Mouse (Mus musculus) monocyte, adult 5-6 weeks (primary cell): ENCODE data around the gene Gm13694. TPM values are rescaled to one million over a fixed set of nuclear protein-coding genes. Genes with fewer than 3 reads are reported as not detected.
A peak's percentile ranks its signal among the peaks of the same experiment; 100 is the strongest.
"Not testable (repeated sequence)": the region's sequence is repeated elsewhere in the genome, so short reads cannot be mapped to it uniquely, and the experiment has no call there.

ENCODE experiments used
- ATAC-seq: fragments of 153-309, 156-312 bp; replicated peaks from 2 replicates; pipeline ENCODE4 v1.8.0; 2017; ENCODE audit warnings: mild to moderate bottlenecking; ENCODE audit not compliant: low TSS enrichment, insufficient number of reproducible peaks, severe bottlenecking, poor library complexity, low FRiP score
- total RNA-seq: library from RNA; stranded (forward); fragments of 200-1000, 200-491, 200-594 nt; gene quantifications from 3 replicates; pipeline ENCODE4 v1.2.3, GENCODE M21; 2017

The Gm13694 gene
- total RNA-seq: not detected in 3 replicates

DNA sequence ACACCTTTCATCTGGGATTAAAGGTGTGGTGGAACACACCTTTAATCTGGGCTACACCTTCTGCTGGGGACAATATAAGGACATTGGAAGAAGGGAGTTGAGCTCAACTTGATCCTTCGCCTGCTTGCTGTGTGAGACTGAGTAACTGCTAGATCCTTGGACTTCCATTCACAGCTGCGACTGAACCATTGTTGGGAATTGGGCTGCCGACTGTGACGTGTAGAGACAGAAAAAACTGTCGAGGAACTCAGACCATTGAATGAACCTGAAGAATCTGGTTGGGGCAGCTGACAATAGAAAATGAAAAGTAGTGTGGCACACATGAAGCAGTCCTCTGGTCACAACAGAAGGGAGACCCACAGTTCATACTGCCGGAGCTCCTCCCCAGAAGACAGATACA, at the start of gene Gm13694:
TSS of gene Gm13694 (plus strand) at position 301 of the 400 bp plus-strand sequence.
- ATAC-seq: not testable (repeated sequence)

DNA sequence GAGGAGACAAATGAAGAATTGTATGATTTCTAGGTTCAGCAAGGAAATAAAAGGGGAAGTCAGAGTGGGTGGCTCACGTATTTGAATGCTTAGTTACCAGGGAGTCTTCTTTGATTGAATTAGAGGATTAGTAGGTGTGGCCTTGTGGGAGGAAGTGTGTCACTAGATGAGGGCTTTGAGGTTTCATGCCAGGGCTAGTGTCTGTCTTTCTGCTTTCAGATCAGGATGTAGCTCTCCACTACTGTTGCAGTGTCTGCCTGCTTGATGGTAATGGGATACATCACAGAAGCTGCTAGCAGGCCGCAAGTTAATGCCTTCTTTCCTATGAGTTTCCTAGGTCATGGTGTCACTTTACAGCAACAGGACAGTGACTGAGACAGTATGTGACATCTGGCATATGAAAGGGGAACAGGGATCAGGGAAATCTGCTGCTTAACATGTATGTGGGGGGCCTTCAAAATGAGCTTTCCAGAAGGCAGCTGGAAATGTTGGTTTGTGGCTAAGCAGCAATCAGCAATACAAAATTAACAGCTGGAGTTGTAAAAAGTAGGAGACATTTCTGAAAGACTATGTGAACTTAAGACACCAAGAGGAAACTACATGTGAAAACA, 49.1 kb upstream of the Gm13694 start:
- peak; percentile 79 for ATAC-seq

GRCm38 (mm10) chr2:83940931-83941361, 37.8 kb upstream of the Gm13694 start, which contains the start of gene Zswim2:
Zswim2 (minus strand) TSS chr2:83941228.
- ATAC-seq: peak; percentile 53

- no peak for ATAC-seq
These were observed 37.4 kb upstream of the Gm13694 start for GRCm38 (mm10) chr2:83941378-83941777.

- no peak for ATAC-seq
These were observed 36.9 kb upstream of the Gm13694 start for GRCm38 (mm10) chr2:83941792-83942191.

DNA sequence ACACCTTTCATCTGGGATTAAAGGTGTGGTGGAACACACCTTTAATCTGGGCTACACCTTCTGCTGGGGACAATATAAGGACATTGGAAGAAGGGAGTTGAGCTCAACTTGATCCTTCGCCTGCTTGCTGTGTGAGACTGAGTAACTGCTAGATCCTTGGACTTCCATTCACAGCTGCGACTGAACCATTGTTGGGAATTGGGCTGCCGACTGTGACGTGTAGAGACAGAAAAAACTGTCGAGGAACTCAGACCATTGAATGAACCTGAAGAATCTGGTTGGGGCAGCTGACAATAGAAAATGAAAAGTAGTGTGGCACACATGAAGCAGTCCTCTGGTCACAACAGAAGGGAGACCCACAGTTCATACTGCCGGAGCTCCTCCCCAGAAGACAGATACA, 23.3 kb upstream of the Gm13694 start, which contains the start of gene Gm13698:
TSS of gene Gm13698 (plus strand) at position 301 of the 400 bp plus-strand sequence.
- ATAC-seq: not testable (repeated sequence)

- not testable (repeated sequence) for ATAC-seq
These were observed 17.5 kb upstream of the Gm13694 start, which contains the start of gene Gm13693 for GRCm38 (mm10) chr2:83961203-83961602. Gm13693 (plus strand) TSS chr2:83961503.

DNA sequence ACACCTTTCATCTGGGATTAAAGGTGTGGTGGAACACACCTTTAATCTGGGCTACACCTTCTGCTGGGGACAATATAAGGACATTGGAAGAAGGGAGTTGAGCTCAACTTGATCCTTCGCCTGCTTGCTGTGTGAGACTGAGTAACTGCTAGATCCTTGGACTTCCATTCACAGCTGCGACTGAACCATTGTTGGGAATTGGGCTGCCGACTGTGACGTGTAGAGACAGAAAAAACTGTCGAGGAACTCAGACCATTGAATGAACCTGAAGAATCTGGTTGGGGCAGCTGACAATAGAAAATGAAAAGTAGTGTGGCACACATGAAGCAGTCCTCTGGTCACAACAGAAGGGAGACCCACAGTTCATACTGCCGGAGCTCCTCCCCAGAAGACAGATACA, 11.7 kb upstream of the Gm13694 start, which contains the start of gene Gm13695:
TSS of gene Gm13695 (plus strand) at position 301 of the 400 bp plus-strand sequence.
- not testable (repeated sequence) for ATAC-seq

DNA sequence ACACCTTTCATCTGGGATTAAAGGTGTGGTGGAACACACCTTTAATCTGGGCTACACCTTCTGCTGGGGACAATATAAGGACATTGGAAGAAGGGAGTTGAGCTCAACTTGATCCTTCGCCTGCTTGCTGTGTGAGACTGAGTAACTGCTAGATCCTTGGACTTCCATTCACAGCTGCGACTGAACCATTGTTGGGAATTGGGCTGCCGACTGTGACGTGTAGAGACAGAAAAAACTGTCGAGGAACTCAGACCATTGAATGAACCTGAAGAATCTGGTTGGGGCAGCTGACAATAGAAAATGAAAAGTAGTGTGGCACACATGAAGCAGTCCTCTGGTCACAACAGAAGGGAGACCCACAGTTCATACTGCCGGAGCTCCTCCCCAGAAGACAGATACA, 5.9 kb upstream of the Gm13694 start, which contains the start of gene Gm13696:
TSS of gene Gm13696 (plus strand) at position 301 of the 400 bp plus-strand sequence.
- not testable (repeated sequence) for ATAC-seq

GRCm38 (mm10) chr2:83984443-83984842, 5.7 kb downstream of the Gm13694 start, which contains the start of gene Gm13697:
Gm13697 (plus strand) TSS chr2:83984743.
- ATAC-seq: not testable (repeated sequence)

GRCm38 (mm10) chr2:83990253-83990652, 11.5 kb downstream of the Gm13694 start, which contains the start of gene Gm13691:
Gm13691 (plus strand) TSS chr2:83990553.
- ATAC-seq: not testable (repeated sequence)

DNA sequence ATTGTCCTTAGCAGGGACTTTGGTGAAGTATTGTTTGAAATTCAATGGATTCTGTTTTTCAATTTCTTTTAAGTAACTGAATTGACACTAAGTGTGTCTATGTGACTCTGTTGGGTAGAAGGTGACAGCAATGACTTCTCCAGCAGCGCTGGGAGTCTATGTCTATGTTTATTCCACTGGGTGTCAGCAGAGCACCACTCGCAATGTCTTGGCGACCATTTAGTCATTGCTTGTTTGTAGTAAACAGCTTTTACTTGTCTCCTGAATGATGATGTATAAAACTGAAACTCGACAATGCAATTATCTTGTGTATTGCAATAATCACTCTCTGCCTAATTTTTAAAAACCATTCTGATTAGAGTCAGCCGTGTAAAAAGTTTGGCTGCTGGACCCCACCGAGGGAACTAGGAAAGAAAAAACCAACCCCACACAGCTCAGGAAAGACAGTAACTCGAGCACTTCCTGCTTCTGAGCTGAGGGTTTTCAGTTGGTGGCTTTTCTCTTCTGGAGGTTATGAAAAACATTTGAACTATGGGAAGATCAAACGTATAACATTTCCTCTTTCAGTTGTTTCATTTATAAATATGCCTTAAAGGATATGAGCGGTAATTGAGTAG, 15.0 kb downstream of the Gm13694 start:
- ATAC-seq: not testable (repeated sequence)

DNA sequence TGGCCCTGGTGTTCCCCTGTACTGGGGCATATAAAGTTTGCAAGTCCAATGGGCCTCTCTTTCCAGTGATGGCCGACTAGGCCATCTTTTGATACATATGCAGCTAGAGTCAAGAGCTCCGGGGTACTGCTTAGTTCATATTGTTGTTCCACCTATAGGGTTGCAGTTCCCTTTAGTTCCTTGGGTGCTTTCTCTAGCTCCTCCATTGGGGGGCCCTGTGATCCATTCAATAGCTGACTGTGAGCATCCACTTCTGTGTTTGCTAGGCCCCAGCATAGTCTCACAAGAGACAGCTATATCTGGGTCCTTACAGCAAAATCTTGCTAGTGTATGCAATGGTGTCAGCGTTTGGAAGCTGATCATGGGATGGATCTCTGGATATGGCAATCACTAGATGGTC, 15.8 kb downstream of the Gm13694 start:
- ATAC-seq: not testable (repeated sequence)

GRCm38 (mm10) chr2:84008913-84009312, 30.2 kb downstream of the Gm13694 start:
- ATAC-seq: no peak

DNA sequence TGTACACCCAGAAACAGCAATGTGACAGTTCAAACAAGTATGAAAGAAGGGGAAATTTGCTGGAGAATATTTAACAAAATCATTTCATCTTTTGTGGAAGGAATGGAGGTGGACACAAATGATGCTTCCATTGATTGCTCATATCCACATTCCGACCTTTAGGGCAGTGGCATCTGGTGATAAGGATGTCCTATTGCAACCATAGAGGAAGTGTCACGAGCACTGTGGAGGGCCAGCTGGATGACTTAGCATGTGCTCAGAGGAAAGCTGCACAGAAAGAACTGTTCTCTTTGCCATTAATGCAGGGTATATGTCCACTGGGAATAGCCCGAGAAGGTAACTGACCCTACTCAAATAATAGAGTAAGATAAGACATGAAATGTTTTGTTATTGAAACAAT, 31.1 kb downstream of the Gm13694 start:
- no peak for ATAC-seq

DNA sequence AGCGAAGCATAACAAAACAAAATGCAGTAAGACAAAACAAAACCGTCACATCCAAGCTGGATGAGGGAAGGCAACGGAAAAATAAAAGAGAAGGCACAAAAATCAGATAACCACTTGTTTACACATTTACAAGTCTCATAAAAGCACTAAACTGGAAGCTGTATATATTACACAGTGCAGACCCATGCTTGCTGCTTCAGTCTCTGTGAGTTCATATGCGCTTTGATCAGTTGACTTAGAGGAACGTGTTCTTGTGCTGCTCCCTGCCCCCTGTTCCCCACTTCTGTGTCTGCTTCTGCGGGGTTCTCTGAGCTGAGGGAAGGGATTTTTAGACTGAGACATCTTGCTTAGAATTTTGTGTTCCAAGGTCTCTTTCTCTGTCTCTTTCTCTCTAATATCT, 35.8 kb downstream of the Gm13694 start:
- ATAC-seq: no peak

DNA sequence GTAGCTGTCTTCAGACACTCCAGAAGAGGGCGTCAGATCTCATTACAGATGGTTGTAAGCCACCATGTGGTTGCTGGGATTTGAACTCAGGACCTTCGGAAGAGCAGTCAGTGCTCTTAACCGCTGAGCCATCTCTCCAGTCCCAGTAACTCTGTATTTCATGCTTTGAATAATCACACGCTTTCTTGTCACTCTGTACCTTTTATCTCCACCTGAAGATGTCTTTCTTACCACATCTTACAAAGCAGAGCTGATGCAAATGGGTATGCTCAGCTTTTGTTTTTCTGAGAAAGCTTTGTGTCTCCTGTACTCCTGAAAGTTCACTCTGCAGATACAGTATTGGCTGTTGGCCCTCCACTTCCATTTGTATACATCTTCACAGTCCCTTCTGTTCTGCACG, 37.6 kb downstream of the Gm13694 start:
- ATAC-seq: not testable (repeated sequence)

- ATAC-seq: no peak
These were observed 39.6 kb downstream of the Gm13694 start for GRCm38 (mm10) chr2:84018330-84018729.

DNA sequence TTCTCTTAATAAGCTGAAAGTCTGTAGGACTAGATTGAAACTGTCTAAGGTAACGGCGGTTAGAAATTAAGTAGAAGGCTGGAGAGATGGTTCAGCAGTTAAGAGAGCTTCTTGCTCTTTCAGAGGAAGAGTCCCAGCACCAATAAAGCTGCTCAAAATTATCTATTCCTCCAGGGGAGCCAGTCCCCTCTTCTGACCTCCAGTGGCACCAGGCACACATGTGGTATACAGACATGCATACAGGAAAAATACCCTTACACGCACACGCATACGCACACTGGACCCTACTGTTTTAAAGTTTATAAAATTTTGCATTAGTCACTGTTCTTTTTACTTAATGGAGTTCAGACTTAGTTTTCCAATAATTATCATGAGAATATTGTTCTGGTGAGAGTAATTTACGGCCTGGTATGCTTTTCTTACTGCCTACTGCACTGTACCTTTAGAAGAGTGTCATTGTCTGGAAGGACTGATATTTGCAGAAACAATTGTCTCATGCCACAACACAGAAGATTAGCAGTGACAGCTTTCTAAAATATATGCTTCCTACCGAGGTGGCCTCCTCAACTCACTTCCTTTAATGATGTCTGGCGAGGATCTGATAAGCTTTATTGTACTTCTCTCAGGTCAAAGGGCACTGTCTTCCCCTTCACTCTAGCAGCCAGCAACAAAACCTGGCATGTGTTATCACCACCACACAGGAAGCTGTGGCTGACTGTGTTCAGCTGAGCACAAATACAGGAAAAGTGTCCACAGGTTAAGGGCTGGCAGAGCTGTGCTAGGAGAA, 41.0 kb downstream of the Gm13694 start:
- ATAC-seq: no peak
